ENCODE assay signal across 8 mouse cellular contexts in the genomic region with DNA sequence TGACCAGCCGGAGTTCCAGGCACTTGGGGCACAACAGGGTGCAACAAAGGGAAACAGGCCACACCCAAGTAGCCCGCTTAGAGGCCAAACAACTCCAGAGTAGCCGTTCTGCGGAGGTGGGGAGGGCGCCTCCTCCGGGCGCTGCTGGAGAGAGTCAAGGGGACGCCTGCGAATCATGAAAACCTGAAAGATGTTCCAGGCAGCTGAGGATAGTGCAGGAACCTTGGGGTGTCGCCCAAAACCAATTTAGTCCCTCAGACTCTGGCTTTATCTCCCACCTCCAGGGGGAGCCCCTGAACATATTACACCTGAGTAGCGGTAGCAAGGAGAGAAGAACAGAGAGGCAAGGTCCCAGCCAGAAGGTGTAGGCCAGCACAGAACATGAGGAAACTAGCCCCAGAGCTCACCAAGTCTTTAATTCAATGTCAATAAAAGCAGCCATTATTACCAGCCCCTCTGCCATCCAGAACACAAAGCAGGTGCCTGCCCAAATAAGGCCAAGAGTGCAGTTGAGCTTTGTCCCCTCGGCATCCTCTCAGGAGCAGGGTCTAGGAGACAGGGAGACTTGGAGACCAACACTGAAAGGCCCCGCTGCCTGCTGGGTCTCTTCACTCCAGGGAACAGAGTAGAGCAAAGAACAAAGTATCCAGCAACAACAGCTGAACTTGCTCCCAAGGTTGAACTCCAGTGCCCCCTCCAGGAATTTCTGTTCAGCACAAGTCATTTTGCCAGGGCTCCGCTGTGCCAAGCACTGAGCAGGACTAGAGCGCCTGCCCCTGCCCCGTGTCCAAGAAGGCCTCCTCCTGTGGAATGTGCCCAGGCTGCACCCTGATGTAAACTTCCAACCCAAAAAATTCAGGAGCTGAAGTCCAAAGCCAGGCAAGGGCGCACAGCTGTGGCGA. TPM values are rescaled to one million over a fixed set of nuclear protein-coding genes. Genes with fewer than 3 reads are reported as not detected.
DNase-seq lines count a peak whose midpoint lies in the region; ATAC-seq lines count a peak whose summit lies in the region.

No protein-coding gene starts in this region.

- H3K36me3 ChIP-seq in embryonic facial prominence, embryonic 13.5 days = no peaks in the 10 kb centered on the region

- no peak overlapping the region for H3K9ac ChIP-seq in embryonic facial prominence, embryonic 13.5 days

- peak; percentile 32 to 54 for DNase-seq in CD8-positive naive resting alpha-beta T cell, adult 2 months (ENCODE audit: low read depth in 2 of 2, low spot score in 2 of 2)
- DNase-seq in heart, postnatal 14 days = peak; percentile 64 to 76
- peak; percentile 84 to 87 for DNase-seq in kidney, postnatal 36 days
- DNase-seq in lung, postnatal 14 days = peak; percentile 72
- peak; percentile 33 for DNase-seq in right cerebral cortex, postnatal 4 days

- H3K27me3 ChIP-seq in embryonic facial prominence, embryonic 13.5 days = peaks cover 47% of the 10 kb centered on the region

- WGBS in embryonic facial prominence, embryonic 13.5 days = 10% methylated on average over 18 of the region's 18 CpGs

- no peak overlapping the region for H3K4me3 ChIP-seq in embryonic facial prominence, embryonic 13.5 days

- H3K4me1 ChIP-seq in embryonic facial prominence, embryonic 13.5 days = peaks cover 31% of the 10 kb centered on the region

- no peak overlapping the region for H3K27ac ChIP-seq in embryonic facial prominence, embryonic 13.5 days

- peak; percentile 44 for ATAC-seq in activated CD4-positive, CD25-positive, alpha-beta regulatory T cell, adult 4 months
- no peak for ATAC-seq in embryonic facial prominence, embryonic 13.5 days (ENCODE audit: insufficient number of reproducible peaks, insufficient read depth, low FRiP score, low TSS enrichment, low read depth)
- ATAC-seq in frontal cortex, adult (ENCODE audit: low TSS enrichment) = no peak

- H3K9me3 ChIP-seq in embryonic facial prominence, embryonic 13.5 days = no peaks in the 10 kb centered on the region

- peak overlapping the region; percentile 99 for H3K4me2 ChIP-seq in embryonic facial prominence, embryonic 13.5 days

- intact Hi-C loops in heart, postnatal 14 days (cut with DNase I) = loop anchor here (1.0 to 5.0 kb wide), 5 partner anchors 75 to 416 kb away; no protein-coding TSS in a partner anchor

RNA-seq across cellular contexts. Expression of a gene that starts 0.8 kb away (rescaled TPM):
- polyA plus RNA-seq in activated CD4-positive, CD25-positive, alpha-beta regulatory T cell, adult 4 months (2017; shearing (Covaris generic)) = 1 to 10 TPM; 3.2 to 3.5 TPM
- polyA plus RNA-seq in embryonic facial prominence, embryonic 13.5 days (2015; fragmentation: Nextera tagmentation; extraction: Ambion mirVana) = 13.1 and 14.8 TPM in 2 replicates
- 1 to 10 TPM; 9.6 to 9.9 TPM for total RNA-seq in heart, postnatal 14 days (2021)

Comparison
In these comparisons a context has a peak if more than half of its experiments do, and no peak if none do; other contexts are left out.
1. DNase-seq: peak in every context shown above with its lines; median percentile 86 in kidney, postnatal 36 days; 72 in lung, postnatal 14 days; 70 in heart, postnatal 14 days; 43 in CD8-positive naive resting alpha-beta T cell, adult 2 months; 33 in right cerebral cortex, postnatal 4 days.